Mouse (Mus musculus) intestine, embryonic 15.5 days (tissue): ENCODE measurements around the gene Bpifb9a. TPM values are rescaled to one million over a fixed set of nuclear protein-coding genes. Genes with fewer than 3 reads are reported as not detected.

ENCODE experiments used
- polyA plus RNA-seq: library from polyadenylated mRNA; unstranded; fragments of >200 nt; fragmentation: Nextera tagmentation; extraction: Ambion mirVana; gene quantifications from 2 replicates; pipeline ENCODE4 v1.2.1, GENCODE M21; 2015

Bpifb9a gene
- polyA plus RNA-seq, 1 experiment from 2014 or later, result not detected

Other genes with a start within 250 kb of the Bpifb9a start
- not detected in 2 replicates for gene Bpifa2, start 249.6 kb upstream of the Bpifb9a start, polyA plus RNA-seq
- gene Bpifa3, start 127.5 kb upstream of the Bpifb9a start, polyA plus RNA-seq, result not detected in 2 replicates
- gene Bpifa1, start 115.0 kb upstream of the Bpifb9a start, polyA plus RNA-seq, result not detected in 2 replicates
- gene Bpifa5, start 95.2 kb upstream of the Bpifb9a start, polyA plus RNA-seq, result not detected in 2 replicates
- 0.25 and 8.3 TPM in 2 replicates for gene Bpifb1, start 67.0 kb upstream of the Bpifb9a start, polyA plus RNA-seq
- 0.09 and 0.13 TPM in 2 replicates for gene Bpifb5, start 34.1 kb upstream of the Bpifb9a start, polyA plus RNA-seq
- not detected in 2 replicates for gene Bpifb9b, start 49.4 kb downstream of the Bpifb9a start, polyA plus RNA-seq
- 16.9 and 18.1 TPM in 2 replicates for gene Cdk5rap1, start 115.2 kb downstream of the Bpifb9a start, polyA plus RNA-seq
- 4.6 and 5.0 TPM in 2 replicates for gene Snta1, start 150.2 kb downstream of the Bpifb9a start, polyA plus RNA-seq
- 25.4 and 26.3 TPM in 2 replicates for gene Cbfa2t2, start 178.6 kb downstream of the Bpifb9a start, polyA plus RNA-seq